Mouse (Mus musculus): ENCODE results near the gene Noc2l. TPM values are rescaled to one million over a fixed set of nuclear protein-coding genes. Genes with fewer than 3 reads are reported as not detected.

The Noc2l gene
- 78.0 and 78.6 TPM in 2 replicates for polyA plus RNA-seq (2014; fragmentation: Nextera tagmentation; extraction: Ambion mirVana)

- peak within 1 kb of the TSS; percentile 88 for H3K27ac ChIP-seq (ENCODE audit: low read depth, low read length)
- H3K4me3 ChIP-seq (ENCODE audit: low read depth, low read length) = peak within 1 kb of the TSS; percentile 94
- DNase-seq (ENCODE audit: low spot score) (peak; percentile 96), ATAC-seq (ENCODE audit: low FRiP score) (peak; percentile 88)
- H3K27me3 ChIP-seq (ENCODE audit: control insufficient read depth, insufficient read depth, low read length) = no peaks in the 10 kb centered on the region
- H3K4me2 ChIP-seq (replicated peaks; ENCODE audit: low read depth, low read length) = peak within 1 kb of the TSS; percentile 87
- under 1% methylated on average over 90 of the region's 90 CpGs for WGBS
- 0 out of 2 replicates have a peak, but pooled peaks cover 3% of the 10 kb centered on the region for H3K4me1 ChIP-seq (replicated peaks; ENCODE audit: control insufficient read depth, insufficient read depth, low read length)
- H3K36me3 ChIP-seq (ENCODE audit: control insufficient read depth, insufficient read depth, low read length) = peaks cover 10% of the 10 kb centered on the region; the same call in 1 of the 2 replicates
- peak within 1 kb of the TSS; percentile 77 for H3K9ac ChIP-seq (ENCODE audit: low read depth, low read length)
- no peaks in the 10 kb centered on the region for H3K9me3 ChIP-seq (ENCODE audit: control insufficient read depth, low read length)
Measured at GRCm38 (mm10) chr4:156235808-156236533, at the start of gene Noc2l. TSS of gene Noc2l (plus strand) at chr4:156236010.

DNA sequence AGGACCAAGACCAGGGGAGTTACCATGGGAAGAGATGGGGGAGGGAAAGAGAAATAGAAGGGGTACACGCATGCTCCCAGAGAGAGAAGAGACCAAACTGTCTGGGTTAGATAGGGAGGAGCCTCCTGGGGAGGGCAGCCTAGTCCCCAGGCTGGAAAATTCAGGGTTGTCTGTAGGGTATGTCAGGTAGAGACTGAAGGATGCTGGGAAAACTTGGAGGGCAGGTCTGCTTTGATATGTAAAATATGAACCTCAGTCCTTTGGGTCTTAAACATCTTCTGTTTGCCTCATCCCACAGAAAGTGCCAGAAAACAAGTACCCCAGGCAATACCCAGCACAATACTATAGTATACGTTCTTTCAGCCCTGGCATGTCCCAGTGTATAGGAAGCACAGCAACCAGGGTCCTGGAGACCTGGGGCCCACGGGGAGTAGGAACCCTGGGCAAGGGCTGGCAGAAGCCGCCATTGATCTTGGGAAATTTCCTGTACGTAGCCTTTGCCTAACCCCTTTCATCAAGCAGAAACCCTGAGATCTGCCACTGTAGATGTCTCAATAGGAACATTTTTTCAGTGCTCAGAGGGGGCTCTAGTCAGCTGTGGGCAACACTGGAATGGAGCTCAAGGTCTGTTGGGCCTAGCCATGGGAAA lies 47.5 kb upstream of the Noc2l start:
- H3K4me3 ChIP-seq (ENCODE audit: low read depth, low read length) = no peak overlapping the region
- peak overlapping the region; percentile 91 for H3K27ac ChIP-seq (ENCODE audit: low read depth, low read length)
- H3K9me3 ChIP-seq (ENCODE audit: control insufficient read depth, low read length) = no peaks in the 10 kb centered on the region
- no peak for DNase-seq (ENCODE audit: low spot score)
- H3K4me1 ChIP-seq (replicated peaks; ENCODE audit: control insufficient read depth, insufficient read depth, low read length) = peaks cover 56% of the 10 kb centered on the region
- H3K9ac ChIP-seq (ENCODE audit: low read depth, low read length) = no peak overlapping the region; the same call in 1 of the 2 replicates
- H3K36me3 ChIP-seq (ENCODE audit: control insufficient read depth, insufficient read depth, low read length) = no peaks in the 10 kb centered on the region
- no peak overlapping the region; the same call in 1 of the 2 replicates for H3K4me2 ChIP-seq (replicated peaks; ENCODE audit: low read depth, low read length)
- no peaks in the 10 kb centered on the region; the same call in 1 of the 2 replicates for H3K27me3 ChIP-seq (ENCODE audit: control insufficient read depth, insufficient read depth, low read length)
- peak; percentile 2; the same call in 1 of the 2 replicates for ATAC-seq (ENCODE audit: low FRiP score)
- 24% methylated on average over 5 of the region's 5 CpGs for WGBS

- Histone ChIP-seq H3K4me2 (replicated peaks; ENCODE audit: low read depth, low read length) (peak overlapping the region; percentile 28), H3K36me3 (ENCODE audit: control insufficient read depth, insufficient read depth, low read length) (no peaks in the 10 kb centered on the region)
Measured at GRCm38 (mm10) chr4:156188811-156189323, 46.9 kb upstream of the Noc2l start.

DNA sequence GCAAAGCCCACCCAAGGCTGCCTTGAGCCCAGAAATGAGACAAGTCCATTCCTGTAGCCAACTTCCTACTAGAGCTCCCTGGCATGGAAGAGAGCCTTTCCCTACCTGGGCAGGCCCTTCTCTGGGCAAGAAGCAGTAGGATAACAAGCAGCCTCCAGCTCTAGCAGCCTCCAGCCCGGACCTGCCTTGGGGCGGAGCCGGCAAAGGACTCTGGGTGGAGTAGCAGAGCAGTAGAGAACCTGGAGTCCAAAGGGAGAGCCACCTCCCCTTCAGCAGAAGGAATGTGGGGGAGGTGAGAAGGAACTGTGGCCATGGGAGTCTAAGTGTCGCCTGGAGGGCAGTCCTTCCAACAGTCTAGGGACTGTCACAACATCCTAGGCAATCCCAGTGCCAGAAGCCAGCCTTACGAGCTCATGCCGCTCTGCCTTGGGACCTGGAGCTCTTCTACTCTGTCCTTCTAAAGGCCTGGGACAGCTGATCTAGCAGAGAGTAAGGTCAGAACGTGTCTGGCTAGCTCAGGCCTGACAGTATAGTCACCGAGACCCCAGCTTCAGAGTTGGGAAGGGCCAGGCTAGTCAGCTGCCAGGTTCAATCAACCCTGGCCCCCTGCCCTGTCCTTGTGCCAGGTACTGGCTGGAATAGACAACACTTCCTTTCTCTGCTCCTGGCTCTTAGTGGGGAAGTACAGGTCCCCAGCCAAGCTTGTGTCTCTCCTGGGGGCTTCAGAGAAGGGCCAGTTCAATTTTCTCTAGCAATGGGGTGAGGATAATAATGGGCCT lies 43.2 kb upstream of the Noc2l start:
- WGBS = 56% methylated on average over 8 of the region's 8 CpGs
- ATAC-seq (ENCODE audit: low FRiP score) = no peak
- Histone ChIP-seq H3K27ac (ENCODE audit: low read depth, low read length) (no peak overlapping the region), H3K9ac (ENCODE audit: low read depth, low read length) (no peak overlapping the region), H3K27me3 (ENCODE audit: control insufficient read depth, insufficient read depth, low read length) (no peaks in the 10 kb centered on the region; the same call in 1 of the 2 replicates), H3K36me3 (ENCODE audit: control insufficient read depth, insufficient read depth, low read length) (no peaks in the 10 kb centered on the region), H3K4me1 (replicated peaks; ENCODE audit: control insufficient read depth, insufficient read depth, low read length) (peaks cover 39% of the 10 kb centered on the region), H3K9me3 (ENCODE audit: control insufficient read depth, low read length) (no peaks in the 10 kb centered on the region), H3K4me2 (replicated peaks; ENCODE audit: low read depth, low read length) (no peak overlapping the region), H3K4me3 (ENCODE audit: low read depth, low read length) (no peak overlapping the region)
- DNase-seq (ENCODE audit: low spot score) = no peak

More at GRCm38 (mm10) chr4:156188811-156189323, 46.9 kb upstream of the Noc2l start:
- WGBS = 9% methylated on average over 6 of the region's 6 CpGs
- Histone ChIP-seq H3K9me3 (ENCODE audit: control insufficient read depth, low read length) (no peaks in the 10 kb centered on the region), H3K27me3 (ENCODE audit: control insufficient read depth, insufficient read depth, low read length) (no peaks in the 10 kb centered on the region; the same call in 1 of the 2 replicates), H3K9ac (ENCODE audit: low read depth, low read length) (peak overlapping the region; percentile 43), H3K4me1 (replicated peaks; ENCODE audit: control insufficient read depth, insufficient read depth, low read length) (peaks cover 58% of the 10 kb centered on the region), H3K27ac (ENCODE audit: low read depth, low read length) (peak overlapping the region; percentile 91), H3K4me3 (ENCODE audit: low read depth, low read length) (no peak overlapping the region)
- peak; percentile 81 for DNase-seq (ENCODE audit: low spot score)
- ATAC-seq (ENCODE audit: low FRiP score) = peak; percentile 72

GRCm38 (mm10) chr4:156193200-156193590 lies 42.6 kb upstream of the Noc2l start:
- no peak overlapping the region for H3K27ac ChIP-seq (ENCODE audit: low read depth, low read length)
- no peak overlapping the region for H3K4me2 ChIP-seq (replicated peaks; ENCODE audit: low read depth, low read length)
- H3K9me3 ChIP-seq (ENCODE audit: control insufficient read depth, low read length) = no peaks in the 10 kb centered on the region
- no peak overlapping the region for H3K4me3 ChIP-seq (ENCODE audit: low read depth, low read length)
- H3K4me1 ChIP-seq (replicated peaks; ENCODE audit: control insufficient read depth, insufficient read depth, low read length) = peaks cover 37% of the 10 kb centered on the region
- WGBS = 16% methylated on average over 2 of the region's 2 CpGs
- DNase-seq (ENCODE audit: low spot score) (no peak), ATAC-seq (ENCODE audit: low FRiP score) (no peak)
- no peak overlapping the region for H3K9ac ChIP-seq (ENCODE audit: low read depth, low read length)
- no peaks in the 10 kb centered on the region; the same call in 1 of the 2 replicates for H3K27me3 ChIP-seq (ENCODE audit: control insufficient read depth, insufficient read depth, low read length)
- no peaks in the 10 kb centered on the region for H3K36me3 ChIP-seq (ENCODE audit: control insufficient read depth, insufficient read depth, low read length)

- Histone ChIP-seq H3K9ac (ENCODE audit: low read depth, low read length) (no peak overlapping the region), H3K27me3 (ENCODE audit: control insufficient read depth, insufficient read depth, low read length) (no peaks in the 10 kb centered on the region; the same call in 1 of the 2 replicates), H3K4me1 (replicated peaks; ENCODE audit: control insufficient read depth, insufficient read depth, low read length) (peaks cover 30% of the 10 kb centered on the region), H3K36me3 (ENCODE audit: control insufficient read depth, insufficient read depth, low read length) (no peaks in the 10 kb centered on the region), H3K4me2 (replicated peaks; ENCODE audit: low read depth, low read length) (peak overlapping the region; percentile 3), H3K4me3 (ENCODE audit: low read depth, low read length) (no peak overlapping the region), H3K9me3 (ENCODE audit: control insufficient read depth, low read length) (no peaks in the 10 kb centered on the region), H3K27ac (ENCODE audit: low read depth, low read length) (no peak overlapping the region)
- WGBS = 48% methylated on average over 5 of the region's 5 CpGs
- ATAC-seq (ENCODE audit: low FRiP score) = no peak
- DNase-seq (ENCODE audit: low spot score) = no peak
Measured at GRCm38 (mm10) chr4:156193906-156194305, 41.9 kb upstream of the Noc2l start.

GRCm38 (mm10) chr4:156194346-156194745 lies 41.5 kb upstream of the Noc2l start:
- no peak for DNase-seq (ENCODE audit: low spot score)
- H3K4me1 ChIP-seq (replicated peaks; ENCODE audit: control insufficient read depth, insufficient read depth, low read length) = peaks cover 25% of the 10 kb centered on the region
- H3K27ac ChIP-seq (ENCODE audit: low read depth, low read length) = no peak overlapping the region
- H3K4me2 ChIP-seq (replicated peaks; ENCODE audit: low read depth, low read length) = peak overlapping the region; percentile 3
- H3K9me3 ChIP-seq (ENCODE audit: control insufficient read depth, low read length) = no peaks in the 10 kb centered on the region
- ATAC-seq (ENCODE audit: low FRiP score) = no peak
- no peaks in the 10 kb centered on the region for H3K36me3 ChIP-seq (ENCODE audit: control insufficient read depth, insufficient read depth, low read length)
- 21% methylated on average over 6 of the region's 6 CpGs for WGBS
- no peaks in the 10 kb centered on the region; the same call in 1 of the 2 replicates for H3K27me3 ChIP-seq (ENCODE audit: control insufficient read depth, insufficient read depth, low read length)
- no peak overlapping the region for H3K4me3 ChIP-seq (ENCODE audit: low read depth, low read length)
- no peak overlapping the region for H3K9ac ChIP-seq (ENCODE audit: low read depth, low read length)

Data from hindbrain, embryonic 11.5 days (tissue).